Mouse (Mus musculus): ENCODE measurements at regions not wholly inside any gene's neighbourhood (a gene's known extent, or its start where the extent isn't known, plus 50 kb on each side); places are given as distances from the start of the nearest gene placed in this dataset.

GRCm38 (mm10) chr10:55813966-55814365, 292.8 kb upstream of the Msl3l2 start:
- no peak for TF ChIP-seq EP300 (IDR thresholded peaks at IDR 0.05; ENCODE audit: low read length)
- no peak for TF ChIP-seq POLR2A (IDR thresholded peaks at IDR 0.05; ENCODE audit: low read depth, low read length)
- TF ChIP-seq CTCF (conservative IDR thresholded peaks at IDR 0.05 in 1 of 2, IDR thresholded peaks at IDR 0.05 in 1 of 2; ENCODE audit: low read depth in 2 of 2, low read length in 2 of 2) = no peak
- TF ChIP-seq ZC3H11A (IDR thresholded peaks at IDR 0.05; ENCODE audit: low read depth, low read length) = no peak
- TF ChIP-seq JUND (conservative IDR thresholded peaks at IDR 0.05; ENCODE audit: low read depth, low read length) = no peak
- no peak for TF ChIP-seq MXI1 (IDR thresholded peaks at IDR 0.05; ENCODE audit: low read depth, low read length)
- TF ChIP-seq MYC (IDR thresholded peaks at IDR 0.05; ENCODE audit: low read depth, low read length) = no peak
- no peak for TF ChIP-seq ZNF384 (IDR thresholded peaks at IDR 0.05; ENCODE audit: low read depth, low read length)
- TF ChIP-seq ZKSCAN1 (IDR thresholded peaks at IDR 0.05; ENCODE audit: borderline replicate concordance, low read depth, low read length) = no peak

Data from CH12.LX (cell line).